Mouse (Mus musculus): ENCODE data around the gene Stox2.

DNA sequence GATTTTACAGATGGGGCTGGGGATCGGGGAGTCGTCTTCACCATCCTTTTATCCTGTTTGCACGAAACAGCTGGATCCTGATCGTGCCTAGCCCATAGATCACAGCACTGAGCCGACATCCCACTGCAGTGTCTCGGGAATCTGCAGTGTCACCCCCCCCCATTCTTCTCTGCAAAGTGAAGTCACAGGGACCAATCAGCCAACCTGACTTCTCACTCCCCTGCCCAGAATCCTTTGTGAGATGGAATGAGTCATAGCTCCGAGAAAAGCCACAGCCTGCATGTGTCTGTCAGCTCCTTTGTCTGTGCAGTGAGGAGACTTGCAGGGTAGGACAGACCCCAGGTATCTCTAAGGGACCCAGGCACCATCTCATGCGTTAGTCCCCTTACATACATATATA is 228.1 kb downstream of the Stox2 start:
- TF ChIP-seq CTCF (IDR thresholded peaks at IDR 0.05; ENCODE audit: low read depth, low read length): no peak
- TF ChIP-seq GATA1 (IDR thresholded peaks at IDR 0.05; ENCODE audit: borderline replicate concordance, low read length): no peak
- TF ChIP-seq TAL1 (conservative IDR thresholded peaks at IDR 0.05; ENCODE audit: low read depth, low read length): no peak
- TF ChIP-seq POLR2AphosphoS5 (IDR thresholded peaks at IDR 0.05; ENCODE audit: insufficient replicate concordance, low read depth, low read length): no peak
- TF ChIP-seq GATA2 (IDR thresholded peaks at IDR 0.05; ENCODE audit: borderline replicate concordance, low read depth, low read length): no peak

All from G1E (cell line).